Mouse (Mus musculus) forebrain, embryonic 14.5 days (tissue): ENCODE results near the gene Afap1. TPM values are rescaled to one million over a fixed set of nuclear protein-coding genes. Genes with fewer than 3 reads are reported as not detected.

Experiments
- ATAC-seq: fragments of 200-750 bp; cut with Nextera tagmentation; 2 replicates; pipeline ENCODE4 v1.8.0; 2017; ENCODE audit warnings: mild to moderate bottlenecking, moderate library complexity
- DNase-seq: peaks from one replicate; pipeline ENCODE4 v3.0.0-alpha.2; 2015; ENCODE audit warnings: low spot score
- H3K27ac ChIP-seq: fragments of 300-500 bp; sonication (generic); 2 replicates; pipeline ENCODE4 v1.5.1; 2014; ENCODE audit warnings: low read depth, mild to moderate bottlenecking, control low read depth, low read length, moderate library complexity
- H3K27me3 ChIP-seq: fragments of 300-500 bp; sonication (generic); replicated peaks from 2 replicates; pipeline ENCODE4 v1.6.1; 2014; ENCODE audit warnings: low read length, control low read depth, mixed read lengths; ENCODE audit not compliant: control insufficient read depth, insufficient read depth
- H3K36me3 ChIP-seq: fragments of 300-500 bp; sonication (generic); 2 replicates; pipeline ENCODE4 v1.6.1; 2014; ENCODE audit warnings: low read length, control low read depth; ENCODE audit not compliant: control insufficient read depth, insufficient read depth
- H3K4me1 ChIP-seq: fragments of 300-500 bp; sonication (generic); 2 replicates; pipeline ENCODE4 v1.6.1; 2014; ENCODE audit warnings: antibody characterized with exemption, low read length, control low read depth; ENCODE audit not compliant: control insufficient read depth, insufficient read depth
- H3K4me2 ChIP-seq: fragments of 300-500 bp; sonication (generic); 2 replicates; pipeline ENCODE4 v1.6.1; 2014; ENCODE audit warnings: mild to moderate bottlenecking, control low read depth, low read length
- H3K4me3 ChIP-seq: fragments of 300-500 bp; sonication (generic); 2 replicates; pipeline ENCODE4 v1.5.1; 2014; ENCODE audit warnings: low read depth, low read length, control low read depth
- H3K9ac ChIP-seq: fragments of 300-500 bp; sonication (generic); 2 replicates; pipeline ENCODE4 v1.6.1; 2014; ENCODE audit warnings: mild to moderate bottlenecking, low read length, control low read depth, moderate library complexity
- H3K9me3 ChIP-seq: fragments of 300-500 bp; sonication (generic); replicated peaks from 2 replicates; pipeline ENCODE4 v1.6.1; 2016; ENCODE audit warnings: low read length, control low read depth, mixed read lengths; ENCODE audit not compliant: control insufficient read depth
- WGBS: fragments of 180-500 bp; shearing (Covaris S2); extraction: QIAGEN DNeasy Blood & Tissue Kit; methylation state at CpG from one replicate; pipeline ENCODE4 v1.1.7; 2014; 5-methylcytosine and 5-hydroxymethylcytosine counted together
- polyA plus RNA-seq: library from polyadenylated mRNA; unstranded; fragments of >200 nt; fragmentation: Nextera tagmentation; extraction: Ambion mirVana; gene quantifications from 2 replicates; pipeline ENCODE4 v1.2.1, GENCODE M21; 2014

The Afap1 gene
- polyA plus RNA-seq, 1 experiment from 2014 or later: 36.9 TPM

GRCm38 (mm10) chr5:36009405-36009804 lies 116.3 kb downstream of the Afap1 start:
- WGBS: 87% methylated on average over 4 of the region's 4 CpGs
- no peak for ATAC-seq
- H3K27me3 ChIP-seq: no peaks in the 10 kb centered on the region
- H3K36me3 ChIP-seq: no peaks in the 10 kb centered on the region
- peaks cover 4% of the 10 kb centered on the region; the same call in 1 of the 2 replicates for H3K4me1 ChIP-seq
- no peak overlapping the region for H3K27ac ChIP-seq
- DNase-seq: no peak
- no peaks in the 10 kb centered on the region for H3K9me3 ChIP-seq
- H3K4me2 ChIP-seq: no peak overlapping the region
- no peak overlapping the region for H3K9ac ChIP-seq
- H3K4me3 ChIP-seq: no peak overlapping the region

GRCm38 (mm10) chr5:36018366-36018765 lies 125.2 kb downstream of the Afap1 start:
- no peak for ATAC-seq
- Histone ChIP-seq H3K27me3 (no peaks in the 10 kb centered on the region), H3K4me2 (no peak overlapping the region), H3K36me3 (no peaks in the 10 kb centered on the region), H3K27ac (no peak overlapping the region), H3K9me3 (no peaks in the 10 kb centered on the region), H3K4me3 (no peak overlapping the region), H3K4me1 (no peaks in the 10 kb centered on the region), H3K9ac (no peak overlapping the region)
- WGBS: 78% methylated on average over 3 of the region's 3 CpGs
- DNase-seq: no peak

GRCm38 (mm10) chr5:36021091-36021490 lies 128.0 kb downstream of the Afap1 start:
- ATAC-seq (no peak), DNase-seq (no peak)
- no peak overlapping the region for H3K27ac ChIP-seq
- H3K9me3 ChIP-seq: no peaks in the 10 kb centered on the region
- H3K9ac ChIP-seq: no peak overlapping the region
- no peak overlapping the region for H3K4me2 ChIP-seq
- WGBS: 82% methylated on average over 3 of the region's 3 CpGs
- H3K27me3 ChIP-seq: no peaks in the 10 kb centered on the region
- H3K4me3 ChIP-seq: no peak overlapping the region
- no peaks in the 10 kb centered on the region for H3K4me1 ChIP-seq
- H3K36me3 ChIP-seq: no peaks in the 10 kb centered on the region

GRCm38 (mm10) chr5:36022361-36022760 lies 129.2 kb downstream of the Afap1 start:
- Histone ChIP-seq H3K36me3 (no peaks in the 10 kb centered on the region), H3K4me1 (no peaks in the 10 kb centered on the region), H3K27ac (no peak overlapping the region), H3K4me3 (no peak overlapping the region), H3K9me3 (no peaks in the 10 kb centered on the region), H3K9ac (no peak overlapping the region), H3K4me2 (no peak overlapping the region), H3K27me3 (no peaks in the 10 kb centered on the region)
- 71% methylated on average over 1 of the region's 1 CpGs for WGBS
- DNase-seq (no peak), ATAC-seq (no peak)

GRCm38 (mm10) chr5:36024003-36024685 lies 131.0 kb downstream of the Afap1 start:
- H3K36me3 ChIP-seq: no peaks in the 10 kb centered on the region
- H3K9ac ChIP-seq: no peak overlapping the region
- no peak overlapping the region for H3K4me2 ChIP-seq
- no peaks in the 10 kb centered on the region for H3K27me3 ChIP-seq
- 88% methylated on average over 9 of the region's 9 CpGs for WGBS
- ATAC-seq: no peak
- H3K4me3 ChIP-seq: no peak overlapping the region
- no peak for DNase-seq
- no peaks in the 10 kb centered on the region for H3K4me1 ChIP-seq
- H3K9me3 ChIP-seq: no peaks in the 10 kb centered on the region
- H3K27ac ChIP-seq: no peak overlapping the region

- no peak for ATAC-seq
- no peaks in the 10 kb centered on the region for H3K27me3 ChIP-seq
- no peak overlapping the region for H3K9ac ChIP-seq
Measured at GRCm38 (mm10) chr5:36025076-36025475, 132.0 kb downstream of the Afap1 start.

GRCm38 (mm10) chr5:36033531-36034426 lies 140.7 kb downstream of the Afap1 start:
- H3K36me3 ChIP-seq: no peaks in the 10 kb centered on the region
- 36% methylated on average over 8 of the region's 8 CpGs for WGBS
- H3K4me3 ChIP-seq: no peak overlapping the region
- no peaks in the 10 kb centered on the region for H3K4me1 ChIP-seq
- no peaks in the 10 kb centered on the region for H3K9me3 ChIP-seq
- ATAC-seq (peak; percentile 69), DNase-seq (peak; percentile 90)
- no peak overlapping the region for H3K27ac ChIP-seq
- H3K4me2 ChIP-seq: no peak overlapping the region
- no peaks in the 10 kb centered on the region for H3K27me3 ChIP-seq
- H3K9ac ChIP-seq: no peak overlapping the region

More at GRCm38 (mm10) chr5:36025076-36025475, 132.0 kb downstream of the Afap1 start:
- H3K36me3 ChIP-seq: no peaks in the 10 kb centered on the region
- no peak overlapping the region for H3K27ac ChIP-seq
- no peaks in the 10 kb centered on the region for H3K9me3 ChIP-seq
- no peak for DNase-seq
- no peak overlapping the region for H3K4me2 ChIP-seq
- H3K4me3 ChIP-seq: no peak overlapping the region
- H3K4me1 ChIP-seq: no peaks in the 10 kb centered on the region
- 76% methylated on average over 4 of the region's 4 CpGs for WGBS

- ATAC-seq: no peak
- H3K36me3 ChIP-seq: no peaks in the 10 kb centered on the region
- H3K4me3 ChIP-seq: no peak overlapping the region
- WGBS: 94% methylated on average over 5 of the region's 5 CpGs
- H3K27me3 ChIP-seq: no peaks in the 10 kb centered on the region
- DNase-seq: no peak
- H3K9me3 ChIP-seq: no peaks in the 10 kb centered on the region
- no peak overlapping the region for H3K9ac ChIP-seq
- no peak overlapping the region for H3K4me2 ChIP-seq
- H3K27ac ChIP-seq: no peak overlapping the region
- H3K4me1 ChIP-seq: peaks cover 14% of the 10 kb centered on the region
Measured at GRCm38 (mm10) chr5:36039596-36039995, 146.5 kb downstream of the Afap1 start.
